Mouse (Mus musculus) G1E-ER4 (cell line): ENCODE results near the gene Cpa1. TPM values are rescaled to one million over a fixed set of nuclear protein-coding genes. Genes with fewer than 3 reads are reported as not detected.

Experiments used
- GATA1 ChIP-seq: IDR thresholded peaks from one replicate; pipeline ENCODE4 v1.8.0; 2012; ENCODE audit warnings: low read length, inconsistent platforms
- polyA plus RNA-seq: library from polyadenylated mRNA; stranded (reverse); fragments of >175 nt; gene quantifications from 2 replicates; pipeline ENCODE4 v1.2.3, GENCODE M21; 2012

Gene Cpa1
- polyA plus RNA-seq, 1 experiment, result not detected

- TF ChIP-seq GATA1, result no peak
Observed at GRCm38 (mm10) chr6:30649651-30650296, 10.8 kb downstream of the Cpa1 start.

GRCm38 (mm10) chr6:30652425-30653188 is 13.6 kb downstream of the Cpa1 start:
- no peak for TF ChIP-seq GATA1

GRCm38 (mm10) chr6:30653518-30653917 is 14.5 kb downstream of the Cpa1 start:
- no peak for TF ChIP-seq GATA1

- TF ChIP-seq GATA1, result no peak
Observed at GRCm38 (mm10) chr6:30654402-30654859, 15.4 kb downstream of the Cpa1 start.

- no peak for TF ChIP-seq GATA1
Observed at GRCm38 (mm10) chr6:30654932-30655331, 15.9 kb downstream of the Cpa1 start.

GRCm38 (mm10) chr6:30657279-30657678 is 18.3 kb downstream of the Cpa1 start:
- TF ChIP-seq GATA1, result no peak

GRCm38 (mm10) chr6:30658619-30659018 is 19.6 kb downstream of the Cpa1 start:
- TF ChIP-seq GATA1, result no peak

- no peak for TF ChIP-seq GATA1
Observed at GRCm38 (mm10) chr6:30664776-30665175, 25.8 kb downstream of the Cpa1 start.

- TF ChIP-seq GATA1, result no peak
Observed at GRCm38 (mm10) chr6:30665296-30665695, 26.3 kb downstream of the Cpa1 start.

GRCm38 (mm10) chr6:30666043-30666442 is 27.0 kb downstream of the Cpa1 start:
- no peak for TF ChIP-seq GATA1

GRCm38 (mm10) chr6:30667585-30667984 is 28.6 kb downstream of the Cpa1 start:
- TF ChIP-seq GATA1, result no peak

- no peak for TF ChIP-seq GATA1
Observed at GRCm38 (mm10) chr6:30671696-30672095, 32.7 kb downstream of the Cpa1 start.

- TF ChIP-seq GATA1, result no peak
Observed at GRCm38 (mm10) chr6:30673764-30674561, 34.9 kb downstream of the Cpa1 start.

GRCm38 (mm10) chr6:30674714-30675280 is 35.8 kb downstream of the Cpa1 start:
- TF ChIP-seq GATA1, result no peak

- TF ChIP-seq GATA1, result no peak
Observed at GRCm38 (mm10) chr6:30675281-30675771, 36.3 kb downstream of the Cpa1 start.
